Mouse (Mus musculus) layer of hippocampus, adult 11-12 months (tissue): ENCODE measurements at regions not wholly inside any gene's neighbourhood (a gene's known extent, or its start where the extent isn't known, plus 50 kb on each side); places are given as distances from the start of the nearest gene placed in this dataset.

Source experiments
- DNase-seq: peaks from one replicate; pipeline ENCODE4 v3.0.0; 2022; ENCODE audit warnings: low spot score

GRCm38 (mm10) chr2:75418689-75419088 is 240.4 kb upstream of the Hnrnpa3 start:
- no peak for DNase-seq

- DNase-seq: no peak
Observed at GRCm38 (mm10) chr2:75419142-75419541, 239.9 kb upstream of the Hnrnpa3 start.

- DNase-seq: no peak
Observed at GRCm38 (mm10) chr2:75422798-75423685, 236.0 kb upstream of the Hnrnpa3 start.

GRCm38 (mm10) chr2:75423872-75424271 is 235.2 kb upstream of the Hnrnpa3 start:
- no peak for DNase-seq

GRCm38 (mm10) chr2:75424363-75424762 is 234.7 kb upstream of the Hnrnpa3 start:
- DNase-seq: no peak

- no peak for DNase-seq
Observed at GRCm38 (mm10) chr2:75424911-75425310, 234.2 kb upstream of the Hnrnpa3 start.

GRCm38 (mm10) chr2:75425384-75425783 is 233.7 kb upstream of the Hnrnpa3 start:
- DNase-seq: no peak

- DNase-seq: no peak
Observed at GRCm38 (mm10) chr2:75425791-75426190, 233.3 kb upstream of the Hnrnpa3 start.

- no peak for DNase-seq
Observed at GRCm38 (mm10) chr2:75427936-75428458, 231.1 kb upstream of the Hnrnpa3 start.

GRCm38 (mm10) chr2:75430161-75430940 is 228.7 kb upstream of the Hnrnpa3 start:
- no peak for DNase-seq

- no peak for DNase-seq
Observed at GRCm38 (mm10) chr2:75431981-75432380, 227.1 kb upstream of the Hnrnpa3 start.

- DNase-seq: no peak
Observed at GRCm38 (mm10) chr2:75434521-75434920, 224.5 kb upstream of the Hnrnpa3 start.

- no peak for DNase-seq
Observed at GRCm38 (mm10) chr2:75439522-75440230, 219.4 kb upstream of the Hnrnpa3 start.

- no peak for DNase-seq
Observed at GRCm38 (mm10) chr2:75442632-75443031, 216.4 kb upstream of the Hnrnpa3 start.

- no peak for DNase-seq
Observed at GRCm38 (mm10) chr2:75445189-75445588, 213.9 kb upstream of the Hnrnpa3 start.

GRCm38 (mm10) chr2:75446996-75447715 is 211.9 kb upstream of the Hnrnpa3 start:
- DNase-seq: no peak

GRCm38 (mm10) chr2:75448221-75448620 is 210.8 kb upstream of the Hnrnpa3 start:
- DNase-seq: no peak

- DNase-seq: no peak
Observed at GRCm38 (mm10) chr2:75451846-75452267, 207.2 kb upstream of the Hnrnpa3 start.

GRCm38 (mm10) chr2:75452274-75453148 is 206.6 kb upstream of the Hnrnpa3 start:
- no peak for DNase-seq

- DNase-seq: no peak
Observed at GRCm38 (mm10) chr2:75455481-75455880, 203.6 kb upstream of the Hnrnpa3 start.
